Mouse (Mus musculus): ENCODE data around the gene Tmem184b. TPM values are rescaled to one million over a fixed set of nuclear protein-coding genes. Genes with fewer than 3 reads are reported as not detected.

Gene Tmem184b
- polyA plus RNA-seq, 1 experiment from 2014 or later: 34.1 TPM

GRCm38 (mm10) chr15:79369452-79370280, 33.7 kb downstream of the Tmem184b start:
- Histone ChIP-seq H3K4me3 (ENCODE audit: low read depth, low read length) (no peak overlapping the region), H3K36me3 (ENCODE audit: control insufficient read depth, insufficient read depth) (peaks cover 73% of the 10 kb centered on the region), H3K9ac (ENCODE audit: low read depth, low read length) (peak overlapping the region; percentile 31; the same call in 1 of the 2 replicates), H3K27me3 (replicated peaks; ENCODE audit: control insufficient read depth, insufficient read depth, low read length) (no peaks in the 10 kb centered on the region), H3K4me2 (replicated peaks; ENCODE audit: low read depth) (peak overlapping the region; percentile 44; the same call in 1 of the 2 replicates), H3K4me1 (replicated peaks; ENCODE audit: control insufficient read depth, insufficient read depth, low read length) (peaks cover 18% of the 10 kb centered on the region), H3K9me3 (ENCODE audit: control insufficient read depth) (no peaks in the 10 kb centered on the region), H3K27ac (ENCODE audit: low read depth, low read length) (peak overlapping the region; percentile 88)
- no peak for ATAC-seq
- 50% methylated on average over 15 of the region's 15 CpGs for WGBS
- TF ChIP-seq CTCF (IDR thresholded peaks at IDR 0.05; ENCODE audit: low read depth): no peak

GRCm38 (mm10) chr15:79368861-79369440, 34.4 kb downstream of the Tmem184b start:
- ATAC-seq: peak; percentile 52
- peaks cover 18% of the 10 kb centered on the region for H3K4me1 ChIP-seq (replicated peaks; ENCODE audit: control insufficient read depth, insufficient read depth, low read length)
- H3K4me2 ChIP-seq (replicated peaks; ENCODE audit: low read depth): peak overlapping the region; percentile 44
- peak overlapping the region; percentile 88 for H3K27ac ChIP-seq (ENCODE audit: low read depth, low read length)
- no peaks in the 10 kb centered on the region for H3K9me3 ChIP-seq (ENCODE audit: control insufficient read depth)
- no peak overlapping the region for H3K4me3 ChIP-seq (ENCODE audit: low read depth, low read length)
- WGBS: 47% methylated on average over 8 of the region's 8 CpGs
- H3K9ac ChIP-seq (ENCODE audit: low read depth, low read length): peak overlapping the region; percentile 31; the same call in 1 of the 2 replicates
- peaks cover 72% of the 10 kb centered on the region for H3K36me3 ChIP-seq (ENCODE audit: control insufficient read depth, insufficient read depth)
- no peak for TF ChIP-seq CTCF (IDR thresholded peaks at IDR 0.05; ENCODE audit: low read depth)
- no peaks in the 10 kb centered on the region for H3K27me3 ChIP-seq (replicated peaks; ENCODE audit: control insufficient read depth, insufficient read depth, low read length)

- WGBS: 9% methylated on average over 14 of the region's 14 CpGs
These were observed 35.0 kb downstream of the Tmem184b start for GRCm38 (mm10) chr15:79368313-79368811.

GRCm38 (mm10) chr15:79366402-79366801, 37.0 kb downstream of the Tmem184b start:
- Histone ChIP-seq H3K27me3 (replicated peaks; ENCODE audit: control insufficient read depth, insufficient read depth, low read length) (no peaks in the 10 kb centered on the region), H3K9ac (ENCODE audit: low read depth, low read length) (no peak overlapping the region), H3K4me1 (replicated peaks; ENCODE audit: control insufficient read depth, insufficient read depth, low read length) (peaks cover 18% of the 10 kb centered on the region), H3K4me3 (ENCODE audit: low read depth, low read length) (no peak overlapping the region), H3K9me3 (ENCODE audit: control insufficient read depth) (no peaks in the 10 kb centered on the region), H3K36me3 (ENCODE audit: control insufficient read depth, insufficient read depth) (peaks cover 73% of the 10 kb centered on the region), H3K27ac (ENCODE audit: low read depth, low read length) (no peak overlapping the region), H3K4me2 (replicated peaks; ENCODE audit: low read depth) (no peak overlapping the region)
- TF ChIP-seq CTCF (IDR thresholded peaks at IDR 0.05; ENCODE audit: low read depth): no peak
- WGBS: 90% methylated on average over 5 of the region's 5 CpGs
- ATAC-seq: no peak

More at GRCm38 (mm10) chr15:79368313-79368811, 35.0 kb downstream of the Tmem184b start:
- H3K27ac ChIP-seq (ENCODE audit: low read depth, low read length): peak overlapping the region; percentile 88
- no peak overlapping the region; the same call in 1 of the 2 replicates for H3K9ac ChIP-seq (ENCODE audit: low read depth, low read length)
- H3K4me1 ChIP-seq (replicated peaks; ENCODE audit: control insufficient read depth, insufficient read depth, low read length): peaks cover 18% of the 10 kb centered on the region
- no peaks in the 10 kb centered on the region for H3K27me3 ChIP-seq (replicated peaks; ENCODE audit: control insufficient read depth, insufficient read depth, low read length)
- no peak for TF ChIP-seq CTCF (IDR thresholded peaks at IDR 0.05; ENCODE audit: low read depth)
- H3K36me3 ChIP-seq (ENCODE audit: control insufficient read depth, insufficient read depth): peaks cover 72% of the 10 kb centered on the region
- peak overlapping the region; percentile 44 for H3K4me2 ChIP-seq (replicated peaks; ENCODE audit: low read depth)
- H3K4me3 ChIP-seq (ENCODE audit: low read depth, low read length): no peak overlapping the region
- no peaks in the 10 kb centered on the region for H3K9me3 ChIP-seq (ENCODE audit: control insufficient read depth)
- peak; percentile 90 for ATAC-seq

GRCm38 (mm10) chr15:79365068-79365467, 38.3 kb downstream of the Tmem184b start:
- no peak for TF ChIP-seq CTCF (IDR thresholded peaks at IDR 0.05; ENCODE audit: low read depth)
- H3K4me3 ChIP-seq (ENCODE audit: low read depth, low read length): no peak overlapping the region
- H3K4me1 ChIP-seq (replicated peaks; ENCODE audit: control insufficient read depth, insufficient read depth, low read length): peaks cover 23% of the 10 kb centered on the region
- no peak overlapping the region for H3K9ac ChIP-seq (ENCODE audit: low read depth, low read length)
- H3K27ac ChIP-seq (ENCODE audit: low read depth, low read length): no peak overlapping the region
- peaks cover 78% of the 10 kb centered on the region for H3K36me3 ChIP-seq (ENCODE audit: control insufficient read depth, insufficient read depth)
- H3K27me3 ChIP-seq (replicated peaks; ENCODE audit: control insufficient read depth, insufficient read depth, low read length): no peaks in the 10 kb centered on the region
- 96% methylated on average over 12 of the region's 12 CpGs for WGBS
- H3K4me2 ChIP-seq (replicated peaks; ENCODE audit: low read depth): no peak overlapping the region
- no peak for ATAC-seq
- no peaks in the 10 kb centered on the region for H3K9me3 ChIP-seq (ENCODE audit: control insufficient read depth)

GRCm38 (mm10) chr15:79364120-79364519, 39.2 kb downstream of the Tmem184b start:
- no peak for ATAC-seq
- WGBS: 64% methylated on average over 6 of the region's 6 CpGs
- H3K36me3 ChIP-seq (ENCODE audit: control insufficient read depth, insufficient read depth): peaks cover 72% of the 10 kb centered on the region

More at GRCm38 (mm10) chr15:79364120-79364519, 39.2 kb downstream of the Tmem184b start:
- Histone ChIP-seq H3K27ac (ENCODE audit: low read depth, low read length) (no peak overlapping the region), H3K4me1 (replicated peaks; ENCODE audit: control insufficient read depth, insufficient read depth, low read length) (peaks cover 18% of the 10 kb centered on the region), H3K27me3 (replicated peaks; ENCODE audit: control insufficient read depth, insufficient read depth, low read length) (no peaks in the 10 kb centered on the region), H3K4me3 (ENCODE audit: low read depth, low read length) (no peak overlapping the region), H3K9ac (ENCODE audit: low read depth, low read length) (no peak overlapping the region), H3K4me2 (replicated peaks; ENCODE audit: low read depth) (no peak overlapping the region), H3K9me3 (ENCODE audit: control insufficient read depth) (no peaks in the 10 kb centered on the region)
- no peak for TF ChIP-seq CTCF (IDR thresholded peaks at IDR 0.05; ENCODE audit: low read depth)

Data from intestine, postnatal 0 days (tissue).